Mouse (Mus musculus) bone marrow, adult 2 months (tissue): ENCODE measurements around the gene Limch1. TPM values are rescaled to one million over a fixed set of nuclear protein-coding genes. Genes with fewer than 3 reads are reported as not detected.

Experiments
- H3K27ac ChIP-seq: fragments of 200-500 bp; 2 replicates; pipeline ENCODE4 v1.5.1; 2012; ENCODE audit warnings: low read depth, mild to moderate bottlenecking, control low read depth, inconsistent platforms, low read length; ENCODE audit not compliant: control insufficient read depth, poor library complexity, insufficient read depth
- H3K4me1 ChIP-seq: fragments of 200-500 bp; 2 replicates; pipeline ENCODE4 v1.6.1; 2011; ENCODE audit warnings: low read length; ENCODE audit not compliant: control insufficient read depth, insufficient read depth
- H3K4me3 ChIP-seq: fragments of 200-500 bp; replicated peaks from 2 replicates; pipeline ENCODE3; 2011; ENCODE audit warnings: mild to moderate bottlenecking, low read depth, low read length, control low read depth; ENCODE audit not compliant: control insufficient read depth
- CTCF ChIP-seq: fragments of 200-500 bp; IDR thresholded peaks from 2 replicates; pipeline ENCODE4 v1.5.1; 2011; ENCODE audit warnings: low read length, control low read depth; ENCODE audit not compliant: control insufficient read depth, insufficient read depth
- POLR2A ChIP-seq: fragments of 200-500 bp; IDR thresholded peaks from 2 replicates; pipeline ENCODE4 v1.6.1; 2011; ENCODE audit warnings: low read depth, mild to moderate bottlenecking, control low read depth, low read length, borderline replicate concordance; ENCODE audit not compliant: control insufficient read depth
- WGBS: fragments of 180-500 bp; shearing (Covaris S2); methylation state at CpG from one replicate; pipeline ENCODE4 v1.1.7; 2018; 5-methylcytosine and 5-hydroxymethylcytosine counted together
- polyA plus RNA-seq: library from polyadenylated mRNA; stranded (reverse); fragments of >200 nt; gene quantifications from 2 replicates; pipeline ENCODE4 v1.2.4, GENCODE M21; 2011; ENCODE audit warnings: low replicate concordance; ENCODE audit not compliant: missing spikeins, insufficient read depth, insufficient read length

The Limch1 gene
- polyA plus RNA-seq, 1 experiment = 13.5 TPM

- no peak overlapping the region for H3K4me3 ChIP-seq
- H3K4me1 ChIP-seq = no peaks in the 10 kb centered on the region
- 75% methylated on average over 7 of the region's 7 CpGs for WGBS
- no peak overlapping the region for H3K27ac ChIP-seq
- no peak for TF ChIP-seq CTCF
- TF ChIP-seq POLR2A = no peak
These were observed 5.0 kb downstream of the Limch1 start for GRCm38 (mm10) chr5:66750641-66751040.

- no peak for TF ChIP-seq CTCF
- no peak for TF ChIP-seq POLR2A
- Histone ChIP-seq H3K4me1 (no peaks in the 10 kb centered on the region), H3K4me3 (no peak overlapping the region), H3K27ac (no peak overlapping the region)
- WGBS = 24% methylated on average over 3 of the region's 3 CpGs
These were observed 5.8 kb downstream of the Limch1 start for GRCm38 (mm10) chr5:66751332-66751980.

GRCm38 (mm10) chr5:66753620-66754019 lies 8.0 kb downstream of the Limch1 start:
- Histone ChIP-seq H3K27ac (no peak overlapping the region), H3K4me1 (no peaks in the 10 kb centered on the region), H3K4me3 (no peak overlapping the region)
- 77% methylated on average over 9 of the region's 9 CpGs for WGBS
- no peak for TF ChIP-seq POLR2A
- TF ChIP-seq CTCF = no peak

DNA sequence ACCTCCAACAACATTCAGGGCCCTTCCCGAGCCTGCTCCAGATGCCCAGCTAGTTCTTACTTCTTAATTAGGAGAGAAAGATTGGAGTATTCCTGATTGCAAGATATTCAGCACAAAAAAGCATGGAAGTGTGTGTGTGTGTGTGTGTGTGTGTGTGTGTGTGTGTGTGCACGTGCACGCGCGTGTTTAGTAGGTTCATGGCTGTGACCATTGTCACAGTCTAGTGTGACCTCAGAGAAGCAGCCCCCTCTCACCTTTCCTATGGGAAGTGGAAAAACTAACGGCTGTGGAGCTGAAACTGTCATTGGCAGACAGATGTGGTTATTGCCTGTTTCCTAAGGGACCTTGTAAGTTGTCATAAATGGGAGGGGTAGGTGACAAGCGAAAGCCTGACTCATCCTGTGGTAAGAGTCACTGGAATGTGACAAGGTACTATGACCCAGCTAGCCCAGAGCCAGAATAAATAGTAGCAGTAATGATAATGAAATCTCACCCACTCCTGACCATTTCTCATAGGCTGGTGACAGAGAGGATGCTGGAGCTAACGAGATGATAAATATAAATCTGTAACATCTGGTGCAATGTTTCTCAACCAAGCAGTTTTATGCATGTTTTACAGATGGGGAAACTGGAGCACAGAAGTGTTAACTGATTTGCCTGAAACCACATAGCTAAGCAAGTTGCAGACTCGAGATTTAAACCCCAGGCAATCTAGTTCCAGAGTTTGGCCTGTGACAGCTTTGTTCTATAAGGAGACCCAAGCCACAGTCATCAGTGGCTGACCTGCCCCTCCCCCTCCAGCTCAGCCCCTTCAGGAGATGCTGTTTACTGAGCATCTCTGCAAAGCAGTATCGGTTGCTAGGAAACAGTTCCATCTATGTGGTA lies 11.4 kb downstream of the Limch1 start:
- no peak overlapping the region for H3K27ac ChIP-seq
- TF ChIP-seq POLR2A (no peak), CTCF (no peak)

DNA sequence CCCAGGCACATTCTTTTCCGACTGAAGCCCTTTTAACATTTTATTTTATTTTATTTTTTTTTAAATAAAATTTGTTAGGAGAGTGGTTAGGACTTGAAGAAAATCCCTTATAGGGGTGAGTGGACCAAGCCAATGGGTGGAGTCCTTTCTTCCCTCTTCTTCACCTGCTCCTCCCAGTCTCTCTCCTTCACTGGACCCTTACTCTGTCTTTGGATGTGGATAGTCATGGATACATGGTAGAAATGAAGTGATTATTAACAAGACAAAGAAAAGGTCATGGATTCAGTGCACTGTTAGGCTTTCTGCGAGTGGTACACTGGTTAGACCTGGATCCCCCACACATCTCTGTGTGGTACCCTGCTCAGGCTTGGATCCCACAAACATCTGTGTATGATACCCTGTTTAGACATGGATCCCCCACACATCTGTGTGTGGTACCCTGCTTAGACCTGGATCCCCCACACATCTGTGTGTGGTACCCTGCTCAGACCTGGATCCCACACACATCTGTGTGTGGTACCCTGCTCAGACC lies 12.1 kb downstream of the Limch1 start:
- TF ChIP-seq CTCF (no peak), POLR2A (no peak)
- Histone ChIP-seq H3K4me3 (no peak overlapping the region), H3K27ac (no peak overlapping the region), H3K4me1 (no peaks in the 10 kb centered on the region)
- 71% methylated on average over 2 of the region's 2 CpGs for WGBS

More for the DNA sequence above, 11.4 kb downstream of the Limch1 start:
- Histone ChIP-seq H3K4me1 (no peaks in the 10 kb centered on the region), H3K4me3 (no peak overlapping the region)
- 61% methylated on average over 10 of the region's 10 CpGs for WGBS

DNA sequence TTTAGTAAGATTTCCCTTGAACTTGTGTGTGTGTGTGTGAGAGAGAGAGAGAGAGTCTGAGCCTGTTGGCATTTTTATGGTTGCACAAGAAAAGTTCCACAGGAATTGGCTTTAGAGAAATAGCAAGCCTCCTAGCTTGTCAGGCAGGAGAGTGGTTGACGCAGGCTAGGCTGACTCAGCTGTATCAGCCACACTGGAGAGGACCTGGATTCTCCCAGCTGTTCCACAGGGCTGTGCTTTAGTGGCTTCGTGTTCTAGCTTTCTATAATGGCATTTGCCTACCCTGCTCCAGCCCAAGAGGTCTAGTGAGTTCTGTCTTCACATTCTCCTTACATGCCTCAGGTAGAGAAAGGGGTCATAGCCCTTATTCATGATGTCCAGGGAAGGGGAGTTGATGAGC lies 13.7 kb downstream of the Limch1 start:
- no peak for TF ChIP-seq POLR2A
- no peak for TF ChIP-seq CTCF
- Histone ChIP-seq H3K4me3 (no peak overlapping the region), H3K4me1 (no peaks in the 10 kb centered on the region), H3K27ac (no peak overlapping the region)
- WGBS = 69% methylated on average over 2 of the region's 2 CpGs

DNA sequence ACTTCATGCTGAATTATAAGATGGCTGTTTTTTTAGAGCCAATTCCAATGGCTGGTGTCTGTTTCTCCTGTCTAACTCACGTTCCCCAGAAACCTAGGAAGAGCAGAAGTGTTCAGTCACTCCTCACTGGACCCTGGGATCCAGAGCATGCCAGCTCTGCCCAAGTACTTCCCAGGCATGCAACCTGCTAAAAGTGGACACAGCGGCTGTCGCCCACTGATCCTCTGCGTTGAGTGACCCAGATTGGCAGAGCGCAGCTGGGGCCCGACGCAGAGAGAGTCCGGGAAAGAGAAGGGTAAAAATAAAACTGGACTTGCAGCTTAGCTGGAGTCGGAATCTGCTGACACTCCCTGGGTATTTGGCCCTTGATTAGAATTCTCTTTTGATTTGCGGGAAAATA lies 15.1 kb downstream of the Limch1 start:
- 86% methylated on average over 10 of the region's 10 CpGs for WGBS

GRCm38 (mm10) chr5:66762006-66762405 lies 16.4 kb downstream of the Limch1 start:
- Histone ChIP-seq H3K4me3 (no peak overlapping the region), H3K4me1 (no peaks in the 10 kb centered on the region), H3K27ac (no peak overlapping the region)
- 68% methylated on average over 2 of the region's 2 CpGs for WGBS
- TF ChIP-seq POLR2A (no peak), CTCF (no peak)

More for the DNA sequence above, 15.1 kb downstream of the Limch1 start:
- H3K27ac ChIP-seq = no peak overlapping the region
- TF ChIP-seq POLR2A (no peak), CTCF (no peak)
- no peaks in the 10 kb centered on the region for H3K4me1 ChIP-seq
- H3K4me3 ChIP-seq = no peak overlapping the region
